Mouse (Mus musculus) liver, embryonic 15.5 days (tissue): ENCODE data around the gene Prkacb. TPM values are rescaled to one million over a fixed set of nuclear protein-coding genes. Genes with fewer than 3 reads are reported as not detected.

Experiments used
- ATAC-seq: fragments of 200-750 bp; cut with Nextera tagmentation; 2 replicates; pipeline ENCODE4 v1.8.0; 2017; ENCODE audit warnings: moderate number of reproducible peaks, mild to moderate bottlenecking, moderate library complexity; ENCODE audit not compliant: insufficient read depth
- H3K27ac ChIP-seq: fragments of 300-500 bp; sonication (generic); replicated peaks from 2 replicates; pipeline ENCODE4 v1.5.1; 2015; ENCODE audit warnings: mild to moderate bottlenecking, inconsistent platforms
- H3K27me3 ChIP-seq: fragments of 300-500 bp; sonication (generic); 2 replicates; pipeline ENCODE4 v1.6.1; 2015; ENCODE audit warnings: mild to moderate bottlenecking, inconsistent platforms
- H3K36me3 ChIP-seq: fragments of 300-500 bp; sonication (generic); replicated peaks from 2 replicates; pipeline ENCODE4 v1.6.1; 2015; ENCODE audit warnings: moderate library complexity, mild to moderate bottlenecking, inconsistent platforms
- H3K4me1 ChIP-seq: fragments of 300-500 bp; sonication (generic); replicated peaks from 2 replicates; pipeline ENCODE4 v1.6.1; 2015; ENCODE audit warnings: inconsistent platforms
- H3K4me2 ChIP-seq: fragments of 300-500 bp; sonication (generic); 2 replicates; pipeline ENCODE4 v1.6.1; 2015; ENCODE audit warnings: moderate library complexity, mild to moderate bottlenecking, inconsistent platforms
- H3K4me3 ChIP-seq: fragments of 300-500 bp; sonication (generic); replicated peaks from 2 replicates; pipeline ENCODE4 v1.5.1; 2015; ENCODE audit warnings: mild to moderate bottlenecking, inconsistent platforms
- H3K9ac ChIP-seq: fragments of 300-500 bp; sonication (generic); 2 replicates; pipeline ENCODE4 v1.6.1; 2015; ENCODE audit warnings: moderate library complexity, mild to moderate bottlenecking, inconsistent platforms
- H3K9me3 ChIP-seq: fragments of 300-500 bp; sonication (generic); replicated peaks from 2 replicates; pipeline ENCODE4 v1.6.1; 2016; ENCODE audit warnings: inconsistent platforms
- WGBS: fragments of 180-500 bp; shearing (Covaris S2); methylation state at CpG from one replicate; pipeline ENCODE4 v1.1.7; 2015; ENCODE audit warnings: mixed read lengths; ENCODE audit not compliant: insufficient replicate concordance; 5-methylcytosine and 5-hydroxymethylcytosine counted together
- polyA plus RNA-seq: library from polyadenylated mRNA; unstranded; fragments of >200 nt; fragmentation: Nextera tagmentation; extraction: Ambion mirVana; gene quantifications from 2 replicates; pipeline ENCODE4 v1.2.1, GENCODE M21; 2015

The Prkacb gene
- 12.4 and 13.0 TPM in 2 replicates for polyA plus RNA-seq

DNA sequence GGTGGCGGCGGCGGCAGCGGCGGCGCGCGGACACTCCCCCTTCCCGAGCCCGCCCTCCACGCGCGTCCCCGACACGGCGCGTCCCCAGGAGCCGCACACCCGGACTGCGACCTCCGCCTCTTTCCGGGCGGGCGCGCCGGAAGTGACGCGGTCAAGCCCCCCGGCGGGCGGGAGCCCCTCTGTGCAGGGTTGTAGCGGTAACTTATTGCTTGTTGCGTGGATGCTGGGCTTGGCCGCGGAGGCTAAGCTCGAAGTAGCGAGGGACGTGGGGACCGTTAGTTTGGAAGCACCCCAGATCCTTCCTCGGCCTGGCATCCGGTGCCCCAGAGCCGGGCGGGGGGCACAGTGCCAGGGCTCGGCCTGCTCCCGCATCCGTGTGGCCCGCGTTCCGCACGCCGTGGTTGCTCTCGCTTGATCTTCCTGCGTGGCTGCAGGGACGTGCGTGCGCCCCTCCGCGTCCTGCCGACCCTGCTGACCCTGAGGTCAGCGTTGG is at the start of gene Prkacb:
Gene Prkacb (minus strand): TSS at position 90 of the 493 bp plus-strand sequence.
- WGBS: under 1% methylated on average over 55 of the region's 60 CpGs
- no peaks in the 10 kb centered on the region for H3K36me3 ChIP-seq
- H3K4me1 ChIP-seq: peaks cover 17% of the 10 kb centered on the region
- peak within 1 kb of the TSS; percentile 80 for H3K27ac ChIP-seq
- H3K9me3 ChIP-seq: no peaks in the 10 kb centered on the region
- H3K4me2 ChIP-seq: peak within 1 kb of the TSS; percentile 90
- peak within 1 kb of the TSS; percentile 74 for H3K9ac ChIP-seq
- peaks cover 4% of the 10 kb centered on the region; the same call in 1 of the 2 replicates for H3K27me3 ChIP-seq
- peak; percentile 89 for ATAC-seq
- H3K4me3 ChIP-seq: peak within 1 kb of the TSS; percentile 83

DNA sequence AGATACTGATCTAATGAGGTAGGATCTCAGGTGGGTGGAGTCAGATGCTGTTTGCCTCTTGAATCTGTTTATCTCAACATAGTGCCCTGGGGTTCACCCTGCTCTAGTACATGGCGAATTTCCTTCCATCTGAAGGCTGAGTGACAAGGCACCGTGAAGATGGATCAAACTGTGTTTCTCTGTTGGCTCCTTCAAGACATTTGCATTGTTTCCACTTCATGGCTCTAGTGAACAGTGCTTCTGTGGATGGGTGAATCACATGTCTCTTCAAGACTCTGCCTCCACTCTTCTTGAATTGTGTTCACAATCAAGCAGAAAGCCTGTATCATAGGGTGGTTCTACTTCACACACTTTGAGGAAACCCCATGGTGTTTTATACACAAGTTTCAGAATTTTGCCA is 47.5 kb upstream of the Prkacb start:
- no peaks in the 10 kb centered on the region for H3K4me1 ChIP-seq
- no peaks in the 10 kb centered on the region for H3K9me3 ChIP-seq
- no peak overlapping the region for H3K4me3 ChIP-seq
- H3K9ac ChIP-seq: no peak overlapping the region
- H3K36me3 ChIP-seq: no peaks in the 10 kb centered on the region
- WGBS: 52% methylated on average over 2 of the region's 2 CpGs
- ATAC-seq: no peak
- H3K27me3 ChIP-seq: no peaks in the 10 kb centered on the region
- H3K27ac ChIP-seq: no peak overlapping the region
- no peak overlapping the region for H3K4me2 ChIP-seq

DNA sequence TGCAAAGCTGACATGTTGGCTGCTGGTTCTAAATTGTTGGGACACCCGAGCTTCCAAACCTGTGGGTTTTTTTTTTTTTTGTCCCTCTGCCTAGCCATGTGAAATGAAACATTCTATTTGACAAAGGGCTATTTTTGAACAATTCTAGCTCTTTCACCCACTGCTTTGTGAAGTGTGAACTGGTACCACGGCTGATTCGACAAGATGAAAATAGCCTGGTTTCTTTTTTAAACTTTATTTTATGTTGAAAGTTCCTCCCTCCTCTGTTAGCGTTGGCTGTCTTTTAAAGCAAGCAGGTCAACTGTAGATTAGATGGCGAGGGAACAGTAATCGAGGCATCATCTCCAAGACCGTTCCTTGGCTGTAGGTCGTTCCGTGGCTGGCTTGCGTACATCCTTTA is 44.6 kb upstream of the Prkacb start:
- H3K4me3 ChIP-seq: no peak overlapping the region
- H3K27ac ChIP-seq: no peak overlapping the region
- H3K9ac ChIP-seq: no peak overlapping the region
- no peak overlapping the region for H3K4me2 ChIP-seq
- H3K9me3 ChIP-seq: no peaks in the 10 kb centered on the region
- no peaks in the 10 kb centered on the region for H3K4me1 ChIP-seq
- H3K27me3 ChIP-seq: peaks cover 7% of the 10 kb centered on the region
- no peak for ATAC-seq
- 69% methylated on average over 10 of the region's 10 CpGs for WGBS
- no peaks in the 10 kb centered on the region for H3K36me3 ChIP-seq

DNA sequence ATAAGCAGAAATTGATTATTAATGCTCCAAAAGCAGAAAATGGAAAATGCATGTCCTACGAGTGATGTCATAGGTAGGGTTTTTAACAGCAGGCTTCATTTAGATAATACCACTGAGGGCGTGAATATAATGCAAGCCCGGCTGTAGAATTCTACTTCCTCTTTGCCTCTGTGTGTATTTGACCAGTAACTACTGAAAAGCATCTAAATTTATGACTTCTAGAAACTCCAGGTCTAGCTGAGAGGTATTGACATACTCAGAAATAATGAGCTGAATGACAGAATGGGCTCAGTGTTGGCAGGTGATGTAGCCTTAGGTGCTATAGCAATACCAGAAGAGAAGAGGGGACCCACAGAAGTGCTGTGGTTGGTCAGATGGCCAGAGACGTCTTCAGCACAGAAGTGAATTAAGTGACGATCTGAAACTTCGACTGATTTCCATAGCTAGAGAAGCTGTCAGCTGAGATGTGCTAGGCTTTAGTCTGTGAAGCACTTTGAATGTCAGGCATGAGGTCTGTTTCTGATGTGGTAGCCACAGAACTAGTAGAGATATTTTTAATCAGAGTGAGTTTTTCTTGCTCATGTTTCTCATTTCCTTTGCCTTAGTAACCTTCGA is 41.8 kb upstream of the Prkacb start:
- Histone ChIP-seq H3K4me1 (no peaks in the 10 kb centered on the region), H3K9me3 (no peaks in the 10 kb centered on the region), H3K9ac (no peak overlapping the region), H3K4me2 (no peak overlapping the region), H3K27ac (no peak overlapping the region), H3K4me3 (no peak overlapping the region), H3K36me3 (no peaks in the 10 kb centered on the region), H3K27me3 (peaks cover 20% of the 10 kb centered on the region)
- ATAC-seq: no peak
- WGBS: 47% methylated on average over 7 of the region's 7 CpGs

DNA sequence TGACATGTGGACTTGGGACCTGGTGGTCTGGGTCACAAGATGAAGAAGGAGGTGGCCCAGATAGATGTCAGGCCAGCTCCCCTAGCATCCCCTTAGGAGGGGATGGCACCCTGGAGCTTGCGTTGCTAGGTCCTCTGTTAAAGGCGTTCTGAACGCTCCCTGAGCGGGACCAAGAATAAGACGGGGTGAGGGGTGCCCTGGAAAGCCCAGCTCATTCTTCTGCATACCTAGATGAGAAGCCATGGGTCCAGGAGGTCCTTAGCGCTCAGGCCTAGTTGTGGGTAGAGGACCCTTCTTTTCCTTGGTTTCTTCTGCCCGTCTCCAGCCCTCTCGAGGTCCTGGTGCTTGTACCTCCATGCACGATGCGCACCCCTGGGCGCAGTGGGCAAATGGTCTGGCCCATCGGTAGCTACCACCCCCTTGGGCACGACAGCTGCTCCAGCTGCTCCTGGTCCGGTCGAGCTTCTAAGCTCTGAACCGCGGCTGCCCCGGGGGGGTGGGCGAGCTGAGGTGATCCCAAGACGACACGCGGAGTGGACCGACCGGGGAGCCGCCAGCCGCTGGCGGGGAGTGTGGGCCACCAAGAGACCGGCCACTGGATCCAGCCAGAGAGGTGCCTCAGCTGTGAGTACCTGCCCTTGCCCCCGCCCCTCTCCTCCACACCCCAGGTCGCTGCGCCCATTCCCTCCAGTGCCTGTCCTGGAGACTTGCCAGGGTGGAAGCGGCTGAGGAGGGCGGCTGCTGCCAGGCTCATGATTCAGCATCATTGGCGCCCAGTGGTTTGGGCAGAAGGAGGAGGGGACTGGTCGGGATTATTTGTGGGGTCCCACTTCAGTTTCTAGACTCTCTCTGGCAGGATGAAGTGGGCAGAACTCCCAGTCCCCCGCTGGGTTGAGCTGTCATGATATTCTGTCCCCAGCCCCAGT is 39.4 kb upstream of the Prkacb start, which contains the start of gene Ttll7:
Gene Ttll7 (plus strand): TSS at position 402 of the 926 bp plus-strand sequence.
- ATAC-seq: peak; percentile 64
- Histone ChIP-seq H3K27ac (no peak within 1 kb of the TSS), H3K36me3 (no peaks in the 10 kb centered on the region), H3K27me3 (peaks cover 20% of the 10 kb centered on the region), H3K9ac (peak within 1 kb of the TSS; percentile 6; the same call in 1 of the 2 replicates), H3K4me3 (peak within 1 kb of the TSS; percentile 51), H3K4me2 (peak within 1 kb of the TSS; percentile 66), H3K9me3 (no peaks in the 10 kb centered on the region), H3K4me1 (no peaks in the 10 kb centered on the region)
- 1% methylated on average over 36 of the region's 36 CpGs for WGBS

DNA sequence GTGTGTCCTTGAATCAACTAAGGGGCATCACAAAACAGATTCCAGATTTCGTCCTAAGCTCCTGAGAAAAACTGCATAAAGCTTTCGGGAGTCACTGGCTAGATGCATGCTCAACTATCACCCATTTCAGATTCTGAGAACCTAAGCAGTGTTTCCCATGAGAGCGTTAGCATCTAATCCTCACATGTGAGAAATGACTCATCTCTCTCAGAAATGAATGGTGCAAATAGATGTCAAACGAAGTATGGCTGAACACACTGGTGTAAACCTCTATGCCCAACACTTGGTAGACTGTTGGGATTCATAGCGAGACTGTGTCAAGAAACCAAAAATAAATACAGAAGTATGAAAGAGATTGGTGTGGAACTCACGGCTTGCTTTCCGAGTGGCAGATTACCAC is 36.6 kb upstream of the Prkacb start:
- H3K4me3 ChIP-seq: no peak overlapping the region
- H3K9ac ChIP-seq: no peak overlapping the region
- H3K4me1 ChIP-seq: no peaks in the 10 kb centered on the region
- H3K27ac ChIP-seq: no peak overlapping the region
- H3K36me3 ChIP-seq: no peaks in the 10 kb centered on the region
- no peak overlapping the region for H3K4me2 ChIP-seq
- no peak for ATAC-seq
- H3K27me3 ChIP-seq: peaks cover 20% of the 10 kb centered on the region
- no peaks in the 10 kb centered on the region for H3K9me3 ChIP-seq
- 67% methylated on average over 7 of the region's 7 CpGs for WGBS

DNA sequence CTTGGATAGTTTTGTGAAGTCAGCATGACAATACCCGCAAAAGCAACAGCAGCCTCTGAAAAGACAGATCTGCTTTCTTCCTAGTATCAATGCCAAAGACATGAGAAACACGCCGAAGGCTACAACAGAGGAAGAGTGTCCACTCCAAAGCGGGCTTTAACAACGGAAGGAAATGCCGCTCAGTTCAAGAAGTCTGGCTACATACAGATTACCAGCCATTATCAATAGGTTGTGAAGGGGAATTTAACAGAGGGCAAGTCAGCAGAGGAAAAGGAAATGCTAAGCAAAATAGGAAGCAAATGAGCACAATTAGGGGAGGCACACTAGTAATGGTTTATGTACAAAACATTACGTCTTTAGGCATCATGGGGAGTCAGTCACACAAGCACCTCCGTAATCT is 35.3 kb upstream of the Prkacb start:
- Histone ChIP-seq H3K4me2 (no peak overlapping the region), H3K4me3 (no peak overlapping the region), H3K27ac (no peak overlapping the region), H3K9me3 (no peaks in the 10 kb centered on the region), H3K36me3 (no peaks in the 10 kb centered on the region), H3K9ac (no peak overlapping the region), H3K27me3 (peaks cover 17% of the 10 kb centered on the region), H3K4me1 (no peaks in the 10 kb centered on the region)
- ATAC-seq: no peak
- WGBS: 49% methylated on average over 8 of the region's 8 CpGs

DNA sequence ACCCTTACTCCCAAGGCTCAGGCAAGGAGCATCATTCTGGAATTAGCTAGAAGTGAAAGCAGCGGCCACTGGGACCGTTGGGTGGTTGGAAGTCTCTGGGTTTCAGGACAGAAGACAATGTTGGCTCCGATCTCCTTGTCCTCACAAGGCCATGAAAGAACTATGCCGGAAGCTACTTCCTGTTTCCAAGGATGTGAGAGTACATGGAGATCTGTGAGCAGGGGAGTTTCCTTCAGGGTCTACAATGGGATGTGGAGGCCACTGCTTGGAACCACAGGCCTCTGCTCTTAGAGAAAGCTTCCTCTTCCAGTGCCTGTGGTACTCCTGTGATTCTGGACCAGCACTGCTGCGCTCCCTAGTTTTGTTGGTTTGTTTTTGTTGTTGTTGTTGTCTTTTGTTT is 33.4 kb upstream of the Prkacb start:
- no peak overlapping the region for H3K4me3 ChIP-seq
- no peak overlapping the region for H3K9ac ChIP-seq
- H3K4me1 ChIP-seq: no peaks in the 10 kb centered on the region
- H3K9me3 ChIP-seq: no peaks in the 10 kb centered on the region
- no peaks in the 10 kb centered on the region for H3K36me3 ChIP-seq
- H3K4me2 ChIP-seq: no peak overlapping the region
- no peak for ATAC-seq
- no peak overlapping the region for H3K27ac ChIP-seq
- H3K27me3 ChIP-seq: peaks cover 3% of the 10 kb centered on the region; the same call in 1 of the 2 replicates
- WGBS: 56% methylated on average over 5 of the region's 5 CpGs

DNA sequence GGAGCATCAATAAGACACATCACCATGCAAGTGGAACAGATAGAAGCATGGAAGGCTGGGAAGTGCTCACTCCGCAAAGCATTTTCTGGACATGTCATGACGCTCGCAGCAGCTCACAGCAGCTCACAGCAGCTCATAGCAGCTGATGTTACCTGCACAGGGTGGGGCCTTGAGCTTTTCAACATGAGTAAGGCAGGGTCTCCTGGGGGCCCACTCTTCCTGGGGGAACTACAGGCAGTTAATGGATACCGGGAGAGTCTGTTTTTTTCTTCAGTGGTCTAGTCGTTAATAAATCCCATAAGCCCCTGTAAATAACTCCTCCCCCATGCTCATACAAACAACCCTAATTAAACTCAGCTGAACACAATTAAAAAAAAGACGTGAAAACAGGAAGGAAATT is 30.7 kb upstream of the Prkacb start:
- H3K36me3 ChIP-seq: no peaks in the 10 kb centered on the region
- no peak overlapping the region for H3K4me2 ChIP-seq
- no peak overlapping the region for H3K9ac ChIP-seq
- no peak overlapping the region for H3K4me3 ChIP-seq
- H3K4me1 ChIP-seq: no peaks in the 10 kb centered on the region
- WGBS: 71% methylated on average over 6 of the region's 6 CpGs
- no peaks in the 10 kb centered on the region for H3K27me3 ChIP-seq
- no peaks in the 10 kb centered on the region for H3K9me3 ChIP-seq
- no peak overlapping the region for H3K27ac ChIP-seq
- ATAC-seq: no peak

DNA sequence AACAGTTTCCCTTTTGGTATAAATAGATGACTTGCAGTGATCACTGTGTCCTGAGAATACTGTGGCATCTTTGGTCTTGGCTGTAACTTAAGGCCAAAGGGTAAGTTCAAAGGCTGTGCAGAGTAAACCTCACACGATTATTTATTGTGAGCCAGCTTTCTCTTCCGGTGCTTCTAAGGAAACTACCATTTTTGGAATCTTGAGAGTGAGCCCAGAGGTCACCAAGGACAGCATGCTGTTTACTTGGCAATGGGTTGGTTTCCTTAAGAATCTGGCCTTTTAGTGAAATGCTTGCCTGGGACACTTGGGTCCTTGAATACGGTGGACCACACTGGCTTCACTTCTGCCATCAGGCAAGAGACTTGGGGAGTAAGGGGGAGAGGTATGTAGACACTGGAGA is 30.0 kb upstream of the Prkacb start:
- Histone ChIP-seq H3K27me3 (no peaks in the 10 kb centered on the region), H3K4me2 (no peak overlapping the region), H3K4me3 (no peak overlapping the region), H3K9ac (no peak overlapping the region), H3K9me3 (no peaks in the 10 kb centered on the region), H3K36me3 (no peaks in the 10 kb centered on the region), H3K4me1 (no peaks in the 10 kb centered on the region), H3K27ac (no peak overlapping the region)
- no peak for ATAC-seq
- WGBS: 52% methylated on average over 3 of the region's 3 CpGs

DNA sequence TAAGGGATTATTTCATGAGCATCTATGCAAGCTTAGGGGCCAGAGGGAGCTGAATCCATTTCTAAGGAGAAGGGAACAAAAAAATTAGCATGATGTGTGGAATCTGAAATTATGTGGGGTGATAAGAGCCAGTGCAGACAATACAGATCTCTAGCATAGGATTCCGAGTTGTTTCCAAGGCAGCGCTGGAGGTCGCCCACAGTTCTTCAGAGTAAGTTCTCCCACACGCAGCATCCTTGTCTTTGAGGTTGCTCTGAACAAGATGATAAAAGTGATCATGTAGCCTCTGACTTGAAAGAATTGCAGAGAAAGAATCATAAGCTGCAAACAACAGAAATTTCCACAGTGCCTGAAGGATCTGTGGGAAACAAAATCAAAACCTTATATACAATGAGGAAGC is 7.9 kb upstream of the Prkacb start:
- Histone ChIP-seq H3K4me2 (no peak overlapping the region), H3K4me3 (no peak overlapping the region), H3K4me1 (no peaks in the 10 kb centered on the region), H3K27ac (no peak overlapping the region), H3K27me3 (no peaks in the 10 kb centered on the region), H3K9ac (no peak overlapping the region), H3K9me3 (no peaks in the 10 kb centered on the region), H3K36me3 (no peaks in the 10 kb centered on the region)
- ATAC-seq: no peak
- WGBS: 74% methylated on average over 4 of the region's 4 CpGs
